Mouse (Mus musculus): ENCODE measurements around the gene Fam90a1a. TPM values are rescaled to one million over a fixed set of nuclear protein-coding genes. Genes with fewer than 3 reads are reported as not detected.
"Not testable (repeated sequence)": the region's sequence is repeated elsewhere in the genome, so short reads cannot be mapped to it uniquely, and the experiment has no call there.

Fam90a1a gene
- total RNA-seq (2017) = not detected in 2 replicates

DNA sequence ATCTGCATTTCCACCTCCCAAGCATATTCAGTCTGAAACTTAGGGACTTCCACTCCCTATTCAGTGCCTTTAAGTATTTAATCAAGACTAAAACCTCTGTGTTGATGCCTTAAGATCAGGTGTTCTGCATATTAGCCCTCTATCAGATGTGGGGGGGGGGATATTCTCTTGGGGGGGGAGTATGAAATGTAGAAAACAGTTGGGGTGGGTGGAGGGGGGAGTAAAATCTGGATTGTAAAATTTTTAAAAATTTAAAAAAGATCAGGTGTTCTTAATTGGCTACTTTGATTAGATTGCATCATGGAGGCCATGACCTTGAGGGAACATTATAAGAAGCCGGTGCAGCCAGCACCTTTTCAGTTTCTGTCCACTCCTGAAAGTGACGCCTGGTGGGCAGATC, at the start of gene Fam90a1a:
Gene Fam90a1a (plus strand): TSS at position 301 of the 400 bp plus-strand sequence.
- no peak for ATAC-seq (ENCODE audit: extremely low read depth, insufficient number of reproducible peaks, low FRiP score, poor library complexity, severe bottlenecking)

DNA sequence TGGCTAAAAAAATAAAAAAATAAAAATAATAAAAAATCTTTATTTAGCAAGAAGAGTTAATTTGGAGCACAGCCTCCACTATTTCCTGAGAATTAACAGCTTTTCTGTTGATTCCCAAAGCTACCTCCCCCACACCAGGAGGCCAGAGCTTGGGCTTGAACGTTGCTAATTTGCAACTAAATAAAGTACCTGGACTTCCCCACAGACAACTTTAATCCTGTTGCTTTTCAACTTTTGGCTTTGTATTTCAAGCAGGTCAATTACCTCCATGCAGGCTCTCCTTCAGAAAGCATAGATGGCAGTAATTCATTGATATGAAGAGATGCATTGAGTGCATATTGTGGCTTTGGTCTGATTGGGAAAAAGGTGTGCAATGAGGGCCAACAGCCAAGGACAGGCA, 46.6 kb upstream of the Fam90a1a start:
- ATAC-seq (ENCODE audit: extremely low read depth, insufficient number of reproducible peaks, low FRiP score, poor library complexity, severe bottlenecking) = no peak

DNA sequence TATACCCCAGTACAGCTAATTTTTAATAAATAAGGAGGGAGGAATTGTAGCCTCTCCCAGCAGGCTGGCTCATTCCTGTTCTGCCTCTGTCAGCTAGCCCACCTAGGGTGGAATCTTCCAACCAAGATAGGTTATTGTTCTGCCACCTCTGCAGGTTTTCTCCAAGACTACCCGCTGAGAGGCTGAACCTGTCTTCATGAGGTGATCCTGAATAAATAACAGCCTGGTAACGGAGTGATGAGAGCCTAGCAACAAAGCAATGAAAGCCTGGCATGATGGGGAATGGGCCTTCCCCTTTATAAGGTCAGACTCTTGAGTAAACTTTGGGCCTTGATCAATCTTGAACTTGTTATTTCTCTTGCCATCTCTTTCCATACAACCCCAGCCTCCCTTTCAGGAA, 46.0 kb upstream of the Fam90a1a start:
- no peak for ATAC-seq (ENCODE audit: extremely low read depth, insufficient number of reproducible peaks, low FRiP score, poor library complexity, severe bottlenecking)

GRCm38 (mm10) chr8:21915625-21916024, 42.9 kb upstream of the Fam90a1a start:
- ATAC-seq (ENCODE audit: extremely low read depth, insufficient number of reproducible peaks, low FRiP score, poor library complexity, severe bottlenecking) = no peak

GRCm38 (mm10) chr8:21930754-21931153, 27.8 kb upstream of the Fam90a1a start:
- not testable (repeated sequence) for ATAC-seq (ENCODE audit: extremely low read depth, insufficient number of reproducible peaks, low FRiP score, poor library complexity, severe bottlenecking)

DNA sequence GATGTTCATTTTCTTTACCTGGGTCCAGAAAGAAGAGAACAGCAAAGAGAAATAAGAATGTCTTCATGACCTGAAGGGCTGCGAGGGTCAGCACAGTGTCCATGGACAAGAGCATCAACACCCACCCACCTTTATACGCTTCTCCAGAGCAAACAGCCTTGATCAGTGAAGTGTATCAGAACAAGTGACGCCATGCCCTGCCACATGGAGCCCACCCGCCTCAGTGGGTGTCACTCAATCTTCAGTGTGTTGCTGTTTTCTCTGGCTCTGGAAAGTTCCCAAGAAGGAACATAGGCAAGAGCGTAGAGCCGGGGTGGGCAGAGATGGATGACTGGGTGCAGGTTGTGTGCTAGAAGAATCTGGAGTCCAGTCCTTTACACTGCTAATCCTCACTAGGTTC, 25.9 kb upstream of the Fam90a1a start, which contains the start of gene Defb15:
Gene Defb15 (minus strand): TSS at position 101 of the 400 bp plus-strand sequence.
- no peak for ATAC-seq (ENCODE audit: extremely low read depth, insufficient number of reproducible peaks, low FRiP score, poor library complexity, severe bottlenecking)

- not testable (repeated sequence) for ATAC-seq (ENCODE audit: extremely low read depth, insufficient number of reproducible peaks, low FRiP score, poor library complexity, severe bottlenecking)
These were observed 20.5 kb upstream of the Fam90a1a start, which contains the start of gene Defb35 for GRCm38 (mm10) chr8:21938052-21938451. TSS of gene Defb35 (plus strand) at chr8:21938352.

DNA sequence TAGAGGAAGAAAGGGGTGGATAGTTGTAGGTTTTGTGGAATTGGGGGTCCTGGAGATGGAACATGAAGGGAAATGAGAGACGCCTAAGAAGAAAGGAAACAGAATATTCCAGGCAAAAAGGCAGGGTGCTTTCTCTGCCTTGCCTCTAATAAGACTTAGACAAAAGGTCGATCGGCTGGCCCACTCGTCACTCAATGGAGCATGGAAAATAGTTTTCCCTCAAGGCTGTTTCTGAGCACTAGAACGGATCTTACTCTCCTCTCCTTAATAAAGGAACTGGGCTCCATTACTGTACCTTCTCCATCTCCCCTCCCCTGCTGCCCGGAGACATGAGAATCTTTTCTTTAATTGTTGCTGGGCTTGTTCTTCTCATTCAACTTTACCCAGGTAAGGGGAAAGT, 12.1 kb upstream of the Fam90a1a start, which contains the start of gene Defb13:
Gene Defb13 (plus strand): TSS at position 301 of the 400 bp plus-strand sequence.
- no peak for ATAC-seq (ENCODE audit: extremely low read depth, insufficient number of reproducible peaks, low FRiP score, poor library complexity, severe bottlenecking)

GRCm38 (mm10) chr8:21947311-21948017, 11.1 kb upstream of the Fam90a1a start:
- ATAC-seq (ENCODE audit: extremely low read depth, insufficient number of reproducible peaks, low FRiP score, poor library complexity, severe bottlenecking) = no peak

GRCm38 (mm10) chr8:21955321-21955720, 3.2 kb upstream of the Fam90a1a start:
- no peak for ATAC-seq (ENCODE audit: extremely low read depth, insufficient number of reproducible peaks, low FRiP score, poor library complexity, severe bottlenecking)

DNA sequence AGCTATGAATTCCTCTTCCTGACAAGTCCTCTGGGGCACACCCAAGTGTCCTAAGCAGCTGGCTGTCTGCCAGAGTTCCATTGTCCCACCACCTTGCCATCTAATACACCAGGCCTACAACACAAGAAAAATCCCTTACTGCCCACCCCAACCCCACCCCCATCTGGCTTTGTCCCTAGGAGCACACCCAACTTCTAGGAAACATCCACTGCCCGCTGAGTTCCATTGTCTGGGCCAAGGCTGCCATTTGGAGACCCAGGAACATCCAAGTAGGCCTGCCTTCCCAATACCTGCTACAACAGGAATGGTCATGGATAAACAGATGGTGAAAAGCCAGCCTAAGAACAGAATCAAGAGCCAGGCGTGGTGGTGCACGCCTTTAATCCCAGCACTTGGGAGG, 2.2 kb upstream of the Fam90a1a start:
- ATAC-seq (ENCODE audit: extremely low read depth, insufficient number of reproducible peaks, low FRiP score, poor library complexity, severe bottlenecking) = no peak

DNA sequence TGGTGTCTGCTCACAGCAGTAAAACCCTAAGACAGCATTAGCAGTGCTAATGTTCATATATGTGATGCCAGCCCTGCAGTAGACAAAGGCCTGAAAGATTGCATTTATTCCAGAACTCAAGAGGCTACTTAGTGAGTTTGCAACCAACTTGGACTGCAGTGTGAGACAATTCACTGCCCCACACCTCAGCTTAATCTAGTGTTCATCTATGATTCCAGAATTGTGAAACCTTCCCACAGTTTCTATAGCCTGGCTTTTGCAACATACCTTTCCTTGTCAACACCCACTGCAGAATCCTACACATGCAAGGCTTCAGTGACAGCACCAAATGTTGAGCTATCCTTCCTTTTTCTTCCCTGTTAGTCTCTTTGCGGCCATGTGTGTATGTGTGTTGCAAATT, 8.1 kb downstream of the Fam90a1a start:
- ATAC-seq (ENCODE audit: extremely low read depth, insufficient number of reproducible peaks, low FRiP score, poor library complexity, severe bottlenecking) = no peak

DNA sequence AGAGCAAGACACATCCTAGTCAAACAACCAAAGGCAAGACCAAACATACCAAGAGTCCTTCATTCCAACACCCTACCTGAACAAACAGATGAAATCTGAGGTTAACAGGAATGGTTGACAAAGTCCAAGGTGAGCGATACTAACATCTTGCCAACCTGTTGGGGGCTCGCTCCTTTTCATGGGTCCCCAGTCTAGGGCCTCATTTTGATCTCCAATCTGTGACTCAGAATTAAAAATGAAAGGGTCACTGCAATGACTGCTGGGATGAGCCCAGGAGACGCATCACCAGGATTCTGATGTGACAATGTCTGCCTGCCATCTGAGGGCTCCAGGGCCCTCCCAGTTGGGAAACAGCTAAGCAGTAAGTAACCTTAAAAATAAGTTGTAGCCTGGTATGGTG, 11.0 kb downstream of the Fam90a1a start, which contains the start of gene Ccdc70:
Gene Ccdc70 (plus strand): TSS at position 301 of the 400 bp plus-strand sequence.
- no peak for ATAC-seq (ENCODE audit: extremely low read depth, insufficient number of reproducible peaks, low FRiP score, poor library complexity, severe bottlenecking)

GRCm38 (mm10) chr8:21978193-21978592, 19.7 kb downstream of the Fam90a1a start:
- ATAC-seq (ENCODE audit: extremely low read depth, insufficient number of reproducible peaks, low FRiP score, poor library complexity, severe bottlenecking) = no peak

DNA sequence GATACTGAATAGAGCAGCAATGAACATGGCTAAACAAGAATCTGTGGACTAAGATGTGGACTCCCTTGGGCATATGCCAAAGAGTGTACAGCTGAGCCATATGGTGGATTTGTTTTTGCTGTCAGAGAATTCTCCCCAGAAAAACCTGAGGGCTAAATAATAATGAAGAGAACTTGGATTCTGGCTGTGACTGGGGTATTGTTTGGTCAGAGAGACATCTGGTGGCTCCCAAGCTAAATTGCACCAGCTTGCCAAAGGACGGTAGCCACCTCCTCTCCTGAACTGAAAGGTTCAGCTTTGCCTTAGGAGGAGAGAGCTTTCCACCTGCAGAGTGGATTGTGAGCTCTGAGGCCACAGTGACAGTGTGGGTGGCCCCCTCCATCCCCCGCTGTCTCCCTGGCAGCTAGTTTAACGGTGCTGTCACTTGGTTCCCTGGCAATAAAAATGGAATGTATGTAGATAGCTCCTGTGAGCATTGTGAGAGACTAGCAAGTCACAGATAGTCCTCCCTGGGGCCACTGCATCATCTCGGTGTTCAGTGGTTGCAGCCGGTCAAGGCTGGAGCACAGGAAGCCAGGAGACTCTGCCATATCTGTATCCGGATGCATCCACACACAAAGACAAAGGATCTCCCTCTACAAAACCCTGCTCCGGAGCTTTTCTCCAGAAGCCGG, 23.3 kb downstream of the Fam90a1a start:
- no peak for ATAC-seq (ENCODE audit: extremely low read depth, insufficient number of reproducible peaks, low FRiP score, poor library complexity, severe bottlenecking)

DNA sequence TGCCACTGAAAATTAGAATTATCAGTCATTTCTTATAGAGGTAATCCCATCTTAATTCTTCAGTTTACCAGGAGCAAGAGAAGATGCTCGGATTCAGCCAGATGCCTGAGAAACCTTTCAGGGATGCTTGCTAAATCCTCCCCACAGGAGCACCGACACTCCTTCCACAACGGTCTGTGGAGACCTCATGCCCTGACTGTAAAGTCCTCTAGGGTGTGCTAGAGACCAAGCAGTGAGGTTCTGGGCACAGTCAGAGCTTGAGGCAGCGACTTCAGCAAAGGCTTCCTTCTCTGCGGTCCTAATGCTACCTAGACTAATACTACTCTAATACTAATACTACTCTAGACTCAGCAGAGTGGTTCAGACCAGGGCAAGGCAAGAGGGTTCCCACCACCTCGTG, 33.7 kb downstream of the Fam90a1a start:
- 0 out of 2 replicates have a peak, but pooled peaks have one; percentile 26 for ATAC-seq (ENCODE audit: extremely low read depth, insufficient number of reproducible peaks, low FRiP score, poor library complexity, severe bottlenecking)

DNA sequence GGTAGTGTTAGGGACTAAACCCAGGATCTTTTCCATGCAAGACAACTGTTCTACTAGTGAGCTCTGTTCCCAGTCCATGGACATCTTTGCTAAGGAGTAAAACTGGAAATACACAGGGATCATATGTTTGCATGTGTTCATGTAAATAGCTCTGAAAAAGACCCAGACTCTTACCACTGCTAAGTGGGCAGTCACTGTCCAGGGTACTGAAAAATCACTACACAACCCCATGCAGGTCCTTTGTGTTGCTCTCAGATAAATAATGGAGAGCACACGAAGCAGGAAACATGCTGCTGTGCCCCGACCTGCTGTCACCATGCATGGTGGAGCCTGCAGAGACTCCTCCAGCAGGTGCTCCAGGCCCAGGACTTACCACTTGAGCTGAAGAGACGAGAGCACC, 36.7 kb downstream of the Fam90a1a start:
- no peak for ATAC-seq (ENCODE audit: extremely low read depth, insufficient number of reproducible peaks, low FRiP score, poor library complexity, severe bottlenecking)

DNA sequence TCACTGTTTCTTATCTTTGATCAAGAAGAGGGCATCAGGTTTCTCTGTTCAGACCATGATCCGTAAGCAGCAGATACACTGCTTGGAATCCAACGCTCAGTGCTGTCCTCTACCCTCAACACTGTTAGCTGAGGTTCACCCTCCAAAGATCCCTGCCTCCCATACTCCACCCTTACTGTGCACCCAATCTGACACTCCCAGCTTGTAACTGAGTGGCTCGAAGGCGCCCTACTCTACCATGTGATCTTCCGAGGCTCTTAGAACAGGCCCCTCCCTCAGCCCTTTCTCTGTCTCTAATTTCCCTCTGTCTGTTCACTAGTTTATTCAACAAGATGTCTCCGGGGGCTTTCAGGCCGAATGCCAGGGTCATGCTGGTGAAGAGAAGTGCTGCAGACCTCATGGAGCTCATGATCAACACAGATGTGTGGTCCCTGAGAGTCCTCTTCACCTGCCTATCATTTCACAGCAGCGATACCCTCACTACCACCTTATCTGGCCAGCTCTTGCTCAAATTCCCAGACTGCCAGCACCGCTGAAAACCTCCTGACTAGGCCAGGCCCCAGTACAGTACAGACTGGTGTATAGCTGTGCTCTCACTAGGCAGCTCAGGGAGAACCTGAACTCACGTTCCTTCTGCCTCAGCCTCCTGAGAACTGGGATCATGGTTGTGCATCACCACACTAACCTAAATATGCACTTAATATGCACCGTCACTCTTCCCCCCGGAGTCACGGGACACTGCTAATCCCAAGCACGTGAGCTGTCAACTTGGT, 46.4 kb downstream of the Fam90a1a start:
- no peak for ATAC-seq (ENCODE audit: extremely low read depth, insufficient number of reproducible peaks, low FRiP score, poor library complexity, severe bottlenecking)

DNA sequence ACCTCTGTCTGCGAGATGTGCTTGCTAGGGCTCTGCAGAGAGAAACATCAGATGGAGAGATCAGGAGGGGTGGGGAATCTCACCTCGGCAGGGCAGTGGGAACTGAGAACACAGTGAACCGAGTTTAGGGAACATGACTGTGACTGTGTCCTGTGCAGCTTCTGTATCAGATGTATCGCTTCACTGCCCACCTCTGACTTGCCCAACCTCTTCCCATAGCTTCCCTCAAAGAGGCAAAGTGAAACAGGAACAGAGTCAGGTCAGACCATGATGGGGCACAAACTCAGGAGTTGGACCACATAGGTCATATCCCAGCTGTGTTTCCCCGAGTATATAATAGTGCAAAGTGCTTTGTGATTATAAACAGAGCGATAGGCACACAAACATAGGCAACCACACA, 47.9 kb downstream of the Fam90a1a start:
- ATAC-seq (ENCODE audit: extremely low read depth, insufficient number of reproducible peaks, low FRiP score, poor library complexity, severe bottlenecking) = no peak

Measured in neutrophil, adult 5-6 weeks (primary cell).